Mouse (Mus musculus) common myeloid progenitor, adult 5-6 weeks (primary cell): ENCODE measurements around the gene Tgfbr3. TPM values are rescaled to one million over a fixed set of nuclear protein-coding genes. Genes with fewer than 3 reads are reported as not detected.
A peak's percentile ranks its signal among the peaks of the same experiment; 100 is the strongest.

Experiments
- ATAC-seq: replicated peaks from 2 replicates; pipeline ENCODE4 v1.8.0; 2016; ENCODE audit warnings: low read depth, mild to moderate bottlenecking, moderate TSS enrichment, inconsistent platforms; ENCODE audit not compliant: poor library complexity, severe bottlenecking
- total RNA-seq: library from RNA; stranded (forward); fragments of 200-1000, 187-1606 nt; gene quantifications from 2 replicates; pipeline ENCODE4 v1.2.3, GENCODE M21; 2017

Gene Tgfbr3
- total RNA-seq, 1 experiment from 2014 or later, result 21.3 TPM

DNA sequence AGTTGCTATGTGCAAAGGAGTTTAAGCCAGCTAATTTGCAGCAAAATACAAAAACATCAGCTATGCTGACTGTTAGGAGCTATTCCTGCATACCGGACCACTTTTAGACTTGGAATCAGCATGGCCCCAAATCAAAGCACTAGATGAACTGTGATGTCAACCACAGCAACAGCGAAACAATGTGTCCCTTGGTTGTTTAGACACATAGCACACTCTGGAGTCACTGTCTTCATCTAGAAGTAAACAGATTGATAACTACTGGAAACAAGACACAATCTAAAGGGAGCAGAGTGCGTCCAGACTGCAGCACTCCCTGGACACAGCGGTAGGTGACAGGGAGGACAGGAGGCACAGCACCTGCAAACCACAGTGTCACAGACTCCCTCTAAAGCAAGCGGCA, 110.2 kb downstream of the Tgfbr3 start:
- ATAC-seq, result no peak

DNA sequence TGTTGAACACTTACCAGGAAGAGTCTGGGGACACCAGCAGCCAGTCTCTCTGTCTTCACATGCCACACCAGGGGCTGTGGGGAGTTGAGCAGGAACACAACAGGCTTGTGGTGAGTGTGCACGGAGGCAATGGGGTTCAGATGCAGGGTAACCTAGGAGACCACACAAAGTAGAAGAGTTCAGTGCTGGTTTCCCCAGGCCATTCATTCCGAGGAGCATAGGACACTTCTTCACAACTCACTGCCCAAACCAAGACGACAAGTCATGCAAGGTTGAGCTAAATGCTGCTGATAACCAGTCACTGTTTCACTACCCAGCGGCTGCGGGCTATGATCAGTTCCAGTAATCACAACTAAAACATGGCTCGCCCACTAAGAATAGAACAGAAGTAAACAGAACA, 111.6 kb downstream of the Tgfbr3 start:
- ATAC-seq, result peak; percentile 32; the same call in 1 of the 2 replicates

DNA sequence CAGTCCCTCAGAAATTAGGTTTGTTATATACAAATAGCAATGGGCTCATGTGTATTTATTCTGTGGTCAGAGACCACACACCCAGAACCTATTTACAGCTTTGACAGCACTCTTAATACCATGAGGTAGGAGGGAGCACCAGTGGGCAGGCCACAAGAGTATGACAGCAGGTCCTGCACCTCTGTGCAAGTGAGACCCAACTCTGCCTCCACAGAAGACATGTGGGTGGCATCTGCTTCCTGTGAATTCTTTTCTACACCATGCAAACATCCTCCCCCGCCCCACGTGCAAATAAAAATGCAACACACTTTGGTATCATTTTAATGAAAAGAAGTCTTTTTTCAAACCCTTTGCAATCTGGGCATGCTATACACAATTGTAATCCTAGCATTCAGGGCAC, 112.2 kb downstream of the Tgfbr3 start:
- ATAC-seq, result no peak

DNA sequence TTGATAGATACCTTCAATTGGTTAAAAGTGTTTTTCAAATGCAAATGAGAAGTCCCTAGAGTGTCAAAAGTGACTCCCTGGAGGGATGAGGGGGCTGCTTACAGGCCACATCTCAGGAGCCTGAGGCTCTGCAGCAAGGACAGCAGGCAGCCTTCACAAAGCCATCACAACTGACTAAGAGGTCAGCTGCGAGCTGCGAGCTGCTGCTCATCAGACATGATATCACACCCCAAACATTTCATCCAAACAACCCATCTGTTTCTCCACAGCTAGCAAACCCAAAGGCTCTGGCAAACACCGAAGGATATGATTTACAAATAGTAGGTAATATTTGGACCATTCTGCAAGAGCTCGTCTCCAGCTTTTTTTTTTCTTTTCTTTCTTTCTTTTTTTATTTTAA, 112.6 kb downstream of the Tgfbr3 start:
- ATAC-seq, result no peak

DNA sequence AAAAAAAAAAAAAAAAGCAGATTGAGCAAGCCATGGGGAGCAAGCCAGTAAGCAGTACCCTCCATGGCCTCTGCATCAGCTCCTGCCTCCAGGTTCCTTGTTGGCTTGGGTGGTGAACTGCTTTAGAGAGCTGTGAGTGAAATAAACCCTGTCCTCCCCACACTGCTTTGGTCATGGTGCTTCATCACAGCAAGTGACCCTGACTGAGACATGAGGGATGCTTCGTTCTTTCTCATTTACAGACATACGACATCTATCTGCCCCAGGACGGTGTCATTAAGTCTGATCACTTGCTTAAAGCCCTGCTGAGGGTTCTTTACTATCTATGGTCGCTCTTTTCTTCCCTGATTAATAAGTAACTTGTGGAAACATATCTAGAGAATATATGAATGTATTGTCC, 113.2 kb downstream of the Tgfbr3 start:
- ATAC-seq, result no peak

DNA sequence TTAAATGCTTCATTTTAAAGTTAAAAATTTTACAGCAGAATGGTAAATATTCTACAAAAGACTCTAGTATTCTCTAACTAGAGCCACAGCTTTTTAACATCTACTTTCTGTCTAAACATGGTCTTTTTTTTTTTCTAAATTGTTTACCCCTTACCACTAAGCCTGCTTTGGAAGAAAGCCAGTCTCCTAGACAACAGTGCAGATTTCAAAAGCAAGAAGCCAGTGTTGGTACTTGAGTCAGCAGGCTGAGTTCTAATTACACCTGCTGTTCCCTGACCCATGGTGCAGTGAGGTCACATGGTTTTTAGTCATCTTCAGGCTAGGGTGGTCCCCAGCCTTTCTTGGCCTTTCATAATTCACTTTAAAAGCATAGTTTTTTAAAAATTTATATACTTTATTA, 115.2 kb downstream of the Tgfbr3 start:
- no peak for ATAC-seq

DNA sequence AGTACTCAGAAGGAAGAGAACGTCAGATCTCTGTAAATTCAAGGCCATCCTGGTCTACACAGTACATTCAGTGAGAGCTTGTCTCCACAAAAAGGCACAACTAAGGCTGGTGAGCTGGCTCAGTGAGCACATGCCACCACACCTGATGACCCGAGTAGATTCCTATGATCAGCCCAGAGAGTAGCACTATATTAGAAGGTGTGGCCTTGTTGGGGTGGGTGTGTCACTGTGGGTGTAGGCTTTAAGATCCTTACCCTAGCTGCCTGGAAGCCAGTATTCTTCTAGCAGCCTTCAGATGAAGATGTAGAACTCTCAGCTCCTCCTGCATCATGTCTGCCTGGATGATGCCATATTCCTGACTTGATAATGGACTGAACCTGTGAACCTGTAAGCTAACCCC, 115.9 kb downstream of the Tgfbr3 start:
- no peak for ATAC-seq

DNA sequence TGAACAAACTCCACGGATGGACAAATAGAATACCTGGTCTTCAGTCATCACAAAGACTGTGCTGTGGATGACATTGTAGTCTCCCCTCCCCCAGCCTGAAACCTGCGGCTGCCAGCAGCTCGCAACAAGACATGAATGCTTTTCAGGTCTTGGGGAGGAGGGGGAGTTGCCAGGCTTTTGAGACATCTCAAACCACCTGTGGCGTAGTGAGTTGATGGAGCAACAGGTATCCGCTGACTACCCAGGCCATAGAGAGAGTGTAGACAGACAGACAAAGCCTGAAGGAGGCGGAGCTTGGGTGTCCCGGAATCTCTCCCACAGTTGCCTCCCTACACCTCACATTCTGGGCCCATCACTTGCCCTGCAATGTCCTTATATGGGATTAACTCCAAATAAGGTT, 117.6 kb downstream of the Tgfbr3 start:
- ATAC-seq, result no peak

DNA sequence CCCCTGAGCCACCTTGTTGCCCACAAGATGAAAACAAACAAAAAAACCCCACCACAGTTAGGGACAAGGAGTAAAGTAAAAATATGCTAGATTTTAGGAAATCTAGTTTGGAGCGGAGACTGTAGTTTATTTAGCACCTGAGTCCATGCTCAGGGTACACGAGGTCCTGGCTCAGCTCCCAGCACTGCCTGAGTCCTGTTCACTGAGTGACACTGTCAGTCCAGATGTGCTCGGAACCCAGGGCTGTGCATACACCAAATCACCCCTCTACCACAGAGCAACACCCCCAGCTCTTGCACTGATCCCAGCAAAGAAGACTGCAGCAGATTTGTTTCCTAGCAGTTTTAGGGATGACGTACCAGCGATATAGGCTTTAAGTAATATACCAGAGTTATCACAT, 119.6 kb downstream of the Tgfbr3 start:
- ATAC-seq, result no peak

DNA sequence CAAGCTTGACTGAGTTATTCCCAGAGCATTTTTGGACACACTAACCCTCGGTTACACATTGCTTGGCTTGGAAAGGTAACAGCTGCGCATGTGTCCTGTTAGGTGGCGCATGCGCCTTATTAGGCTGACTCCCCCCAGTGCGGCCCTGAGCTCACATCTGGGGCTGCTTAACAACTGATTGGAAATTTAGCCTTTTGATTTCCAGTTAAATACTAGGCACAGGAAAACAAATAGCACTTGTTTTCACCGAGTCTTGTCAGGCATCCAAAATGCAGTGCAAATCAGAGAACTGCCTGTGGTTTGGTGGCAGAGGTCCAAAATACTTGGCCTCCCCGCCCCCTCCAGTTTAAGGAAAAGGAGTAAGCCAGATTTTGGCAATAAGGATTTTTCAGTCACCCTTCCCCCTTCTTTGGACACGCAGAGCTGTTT, 121.5 kb downstream of the Tgfbr3 start:
- no peak for ATAC-seq

DNA sequence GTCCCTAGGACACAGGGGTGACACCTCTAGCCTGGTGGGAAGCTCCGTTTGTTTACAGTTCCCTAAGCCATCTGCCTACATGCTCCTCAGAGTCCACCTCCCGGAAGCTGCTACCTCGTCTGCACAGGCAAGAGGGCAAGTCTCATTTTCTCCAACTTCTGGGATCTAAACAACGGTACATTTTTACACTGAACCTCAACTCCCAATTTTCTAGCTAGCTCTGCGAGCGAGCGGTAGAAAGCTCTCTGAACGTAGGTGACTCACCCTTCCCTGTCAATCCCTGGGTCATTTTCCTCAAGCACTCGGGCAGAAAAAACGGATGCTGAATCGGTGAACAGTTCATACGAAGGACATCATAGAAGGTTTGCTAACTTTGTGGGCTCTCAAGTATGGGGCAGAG, 122.1 kb downstream of the Tgfbr3 start:
- ATAC-seq, result no peak

DNA sequence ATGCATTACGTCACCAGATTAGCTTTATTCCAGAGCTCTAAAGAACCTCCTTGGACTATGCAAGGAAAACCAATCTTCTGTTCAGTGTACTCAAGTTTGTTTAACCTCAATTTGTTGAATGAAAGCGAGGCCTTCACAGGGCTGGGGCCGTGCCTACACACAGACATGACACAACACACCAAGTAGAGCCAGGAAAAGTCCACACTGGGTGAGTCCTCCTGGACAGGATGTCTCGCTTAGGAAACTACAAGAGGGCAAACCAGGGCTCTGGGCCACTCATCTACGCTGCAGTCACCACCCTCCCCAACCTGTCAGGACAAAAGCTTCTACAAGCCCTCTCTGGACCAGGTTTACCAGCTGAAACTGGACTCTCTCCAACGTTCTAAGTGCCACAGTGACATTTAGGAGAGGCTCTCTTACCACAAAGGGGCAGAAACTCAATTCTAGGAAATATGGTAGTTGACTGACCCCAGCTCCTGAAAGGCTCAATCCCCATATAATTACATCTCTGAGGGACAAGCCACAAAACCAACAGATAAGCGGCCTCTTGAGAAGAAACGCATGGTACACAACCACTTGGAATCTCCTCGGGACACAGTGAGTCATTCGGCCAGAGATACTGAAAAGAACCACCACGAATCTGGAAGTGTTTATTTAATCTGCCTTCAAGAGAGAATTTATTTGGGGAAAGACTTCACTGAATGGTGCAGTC, 122.6 kb downstream of the Tgfbr3 start:
- ATAC-seq, result no peak

DNA sequence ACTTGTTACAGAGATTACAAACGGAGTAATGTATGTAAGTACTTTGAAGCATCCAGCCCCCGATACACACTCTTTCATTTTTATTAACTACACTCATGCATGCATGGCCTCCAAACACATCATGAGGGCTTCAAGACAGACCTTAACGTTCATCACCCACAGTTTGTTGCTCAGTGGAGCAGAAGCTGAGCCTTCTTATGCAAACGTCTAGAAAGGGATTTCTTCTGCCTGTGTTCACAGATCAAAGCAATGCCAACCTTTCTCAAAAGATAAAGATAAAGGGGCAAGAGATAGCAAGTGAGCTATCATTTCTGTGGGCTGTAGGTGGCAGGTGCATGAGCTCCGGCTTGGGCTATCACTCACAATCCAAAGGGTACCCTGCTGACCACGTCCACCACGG, 123.7 kb downstream of the Tgfbr3 start:
- no peak for ATAC-seq

DNA sequence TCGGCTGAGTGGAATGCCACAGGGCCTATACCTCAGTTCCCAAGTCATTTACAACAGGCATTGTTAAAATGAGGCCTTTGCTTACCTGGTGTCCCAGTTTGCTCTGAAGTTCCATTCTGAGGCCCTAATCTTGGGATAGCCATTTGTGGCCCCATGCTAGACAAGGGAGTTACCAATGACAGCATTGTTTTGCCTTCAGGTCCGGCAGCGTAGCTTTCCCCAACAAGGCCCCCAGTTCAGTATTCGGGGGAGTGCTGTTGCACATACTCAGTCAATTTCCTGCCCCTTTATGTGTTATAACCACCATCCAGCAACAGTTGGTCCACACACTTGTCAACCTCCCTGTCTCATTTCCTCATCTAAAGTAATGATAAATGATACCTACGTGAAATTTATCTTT, 124.2 kb downstream of the Tgfbr3 start:
- ATAC-seq, result no peak

DNA sequence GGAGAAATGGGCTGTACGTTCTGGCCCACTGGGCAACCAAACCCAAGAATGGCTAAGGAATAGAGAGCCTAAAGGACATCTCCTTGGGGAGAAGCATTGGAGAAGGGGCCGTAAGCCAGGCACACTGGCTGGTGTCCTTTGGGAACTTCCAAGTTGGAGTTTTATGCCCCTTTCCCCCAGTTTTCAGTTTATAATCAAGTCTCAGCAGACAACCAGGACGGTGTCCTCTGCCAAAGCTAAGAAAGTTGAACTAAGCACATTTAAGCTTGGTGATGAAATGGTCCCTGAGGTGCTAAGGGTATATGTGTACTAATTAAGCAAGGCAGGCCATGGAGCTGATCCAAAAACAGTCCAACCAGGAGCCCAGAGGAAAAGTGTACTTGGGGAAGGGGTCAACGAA, 124.6 kb downstream of the Tgfbr3 start:
- no peak for ATAC-seq

DNA sequence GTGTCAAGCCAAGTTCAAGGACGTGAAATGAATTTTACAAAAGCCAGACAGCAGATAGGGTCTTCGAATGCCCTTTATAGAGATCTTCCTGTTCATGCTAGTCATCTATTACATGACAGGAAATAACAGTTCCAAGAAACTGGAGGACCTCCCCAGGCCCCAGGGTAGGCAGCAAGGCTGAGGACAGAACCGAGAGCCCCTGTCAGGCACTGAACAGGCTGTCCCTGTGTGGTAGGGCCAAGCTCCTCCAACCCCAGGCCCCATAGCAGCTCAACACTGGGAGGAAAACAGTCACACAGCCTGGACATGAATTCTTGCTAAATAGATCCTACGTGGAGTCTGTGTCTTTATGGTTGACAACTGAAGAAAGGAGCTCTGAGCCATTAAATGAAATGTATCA, 125.3 kb downstream of the Tgfbr3 start:
- no peak for ATAC-seq

DNA sequence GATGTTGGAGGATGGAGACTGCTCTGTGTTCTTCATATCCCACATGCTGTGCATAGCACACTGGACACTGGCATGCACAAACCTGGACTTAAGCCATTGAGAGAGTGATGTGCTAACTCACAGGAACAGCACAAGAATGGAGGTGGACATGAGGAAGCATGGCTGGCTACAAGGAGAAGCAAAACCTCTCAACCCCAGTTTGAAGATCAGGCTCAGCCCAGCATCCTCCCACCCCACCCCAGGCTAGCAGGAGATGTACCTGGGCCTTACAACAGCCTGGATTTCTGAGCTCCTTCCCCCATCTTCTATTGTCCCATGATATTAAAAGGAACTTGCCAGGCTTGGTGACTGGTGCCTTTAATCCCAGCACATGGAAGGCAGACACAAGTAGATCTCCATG, 126.1 kb downstream of the Tgfbr3 start:
- ATAC-seq, result no peak

DNA sequence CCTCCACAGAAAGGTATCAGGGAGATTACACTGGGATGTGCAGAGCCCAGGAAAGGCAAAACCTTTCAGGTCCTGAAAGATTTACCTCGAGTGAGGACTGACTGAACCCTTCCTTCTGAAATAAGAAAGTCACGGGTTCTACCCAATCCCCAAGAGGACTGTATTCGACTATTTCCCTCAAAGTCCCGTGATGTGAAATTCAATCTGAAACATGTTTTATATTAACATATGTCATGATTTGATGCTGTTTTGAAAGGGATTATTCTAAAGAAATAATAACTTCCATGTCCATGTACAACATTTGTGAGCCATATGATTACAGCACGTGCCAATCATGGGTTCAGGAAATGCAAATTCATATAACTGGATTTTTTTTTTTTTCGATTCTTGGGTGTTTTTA, 126.6 kb downstream of the Tgfbr3 start:
- no peak for ATAC-seq

DNA sequence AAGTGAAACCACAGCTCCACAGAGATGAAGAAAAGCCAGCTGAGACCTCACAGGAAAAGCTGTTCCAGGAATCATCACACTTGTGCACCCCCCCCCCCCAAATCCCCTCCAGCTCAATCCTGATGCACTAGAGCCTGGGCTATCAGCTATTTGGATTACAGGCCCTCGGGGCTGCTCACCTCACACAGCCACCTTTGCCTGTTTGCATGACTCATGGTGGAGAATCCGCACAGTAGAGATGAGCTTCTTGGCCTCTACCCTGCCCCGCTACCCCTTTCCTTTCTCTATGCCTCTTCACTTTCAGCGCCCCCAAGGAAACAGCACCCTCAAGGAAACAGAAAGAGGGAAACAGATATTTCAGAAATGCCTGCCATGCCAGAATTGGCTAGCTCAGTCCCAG, 127.1 kb downstream of the Tgfbr3 start:
- ATAC-seq, result no peak

DNA sequence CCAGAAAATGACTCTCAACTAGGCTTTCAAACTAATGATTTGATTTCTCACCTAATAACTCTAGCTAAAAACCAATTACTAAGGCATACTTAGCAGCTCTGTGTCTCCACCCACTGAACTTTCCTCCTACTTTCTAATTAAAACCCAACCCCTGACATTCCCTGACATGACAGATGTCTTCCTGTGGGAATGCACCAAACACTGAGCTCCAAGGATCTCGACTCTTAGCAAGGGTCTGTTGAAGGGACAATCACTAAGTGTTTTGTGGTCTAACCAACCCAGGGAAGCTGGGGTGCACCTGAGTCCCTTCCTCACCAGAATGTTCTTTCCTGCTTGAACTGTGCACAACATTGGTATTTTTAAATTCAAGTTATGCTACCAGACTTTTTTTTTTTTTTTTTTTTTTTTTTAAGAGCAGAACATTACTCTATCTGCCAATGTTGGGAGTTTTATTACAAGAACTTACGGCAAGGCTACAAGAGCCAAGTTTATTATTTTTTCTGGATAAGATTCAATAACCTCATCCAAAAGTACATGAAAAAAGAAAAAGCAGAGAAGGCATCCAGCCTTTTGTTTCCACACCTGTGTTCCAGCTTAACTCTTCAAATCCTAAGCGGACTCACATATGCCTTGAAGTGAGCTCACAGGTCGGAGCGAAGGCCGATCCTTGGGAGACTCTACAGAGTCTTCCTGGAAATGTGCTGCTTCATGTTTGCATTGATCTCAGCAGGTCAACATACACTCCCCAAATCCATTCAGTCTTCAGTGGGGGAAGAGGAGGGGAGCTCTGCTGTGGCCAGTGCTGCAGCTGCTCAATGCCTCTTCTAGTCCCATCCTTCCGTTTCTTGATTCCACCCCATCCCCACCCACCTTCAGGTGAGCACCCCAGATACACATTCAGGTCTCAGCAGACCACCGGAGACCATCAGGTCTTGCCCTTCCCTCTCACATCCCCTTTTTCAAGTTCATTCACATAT, 129.2 kb downstream of the Tgfbr3 start:
- no peak for ATAC-seq

DNA sequence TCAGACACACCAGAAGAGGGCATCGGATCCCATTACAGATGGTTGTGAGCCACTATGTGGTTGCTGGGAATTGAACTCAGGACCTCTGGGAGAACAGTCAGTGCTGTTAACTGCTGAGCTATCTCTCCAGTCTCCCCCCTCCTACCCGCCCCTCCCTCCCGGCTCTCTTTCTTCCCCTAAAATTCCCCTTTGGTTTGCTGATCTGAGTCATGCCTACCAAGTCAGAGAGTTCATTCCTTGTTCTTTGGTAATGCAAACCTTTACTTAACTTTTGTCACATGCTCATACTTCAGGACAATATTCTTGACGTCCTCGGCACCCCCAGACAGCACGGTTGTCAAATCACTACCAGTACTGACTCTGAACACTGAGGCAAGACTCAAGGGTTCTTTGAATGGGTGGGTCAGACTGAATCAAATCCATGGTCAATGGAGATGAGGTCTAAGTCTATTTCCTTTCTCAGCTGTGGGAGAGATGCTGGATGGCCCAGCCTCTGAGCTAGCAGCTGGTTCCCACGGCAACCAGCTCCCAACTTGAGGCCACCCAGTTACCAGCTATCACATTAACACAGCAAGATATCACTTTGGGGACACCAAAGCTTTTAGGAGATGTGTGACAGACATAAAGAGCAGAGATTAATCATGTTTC, 130.8 kb downstream of the Tgfbr3 start:
- no peak for ATAC-seq
